Comparison of ENCODE assay signal across 18 mouse cellular contexts in the genomic region with DNA sequence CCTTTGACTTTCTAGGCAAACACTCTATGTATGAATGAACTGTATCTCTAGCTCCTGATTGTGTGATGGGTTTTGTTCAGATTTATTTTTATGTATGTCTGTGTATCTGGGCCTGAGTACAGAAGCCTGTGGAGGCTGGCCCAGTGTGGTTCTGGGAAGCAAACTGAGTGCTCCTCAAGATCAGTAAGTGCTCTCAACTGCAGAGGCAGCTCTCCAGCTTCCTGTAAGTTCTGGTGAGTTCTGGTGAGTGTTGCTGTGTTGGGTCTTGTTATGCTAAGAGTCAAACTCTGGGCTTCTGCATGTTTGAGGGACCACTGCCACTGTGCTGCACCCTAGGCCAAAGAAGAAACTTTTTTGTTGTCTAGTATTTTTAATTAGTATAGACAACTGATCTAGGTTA. TPM values are rescaled to one million over a fixed set of nuclear protein-coding genes. Genes with fewer than 3 reads are reported as not detected.
DNase-seq lines count a peak whose midpoint lies in the region; ATAC-seq and TF ChIP-seq lines count a peak whose summit lies in the region.
"Had no signal": no experiment of that assay in that cellular context is flagged by ENCODE, and none has a peak within 500 bp of the region (broad histone marks: within the 10 kb centered on the region; RNA-seq: fewer than 3 reads in every experiment).

No protein-coding gene starts in this region.

- no peaks in the 10 kb centered on the region for H3K9me3 ChIP-seq in heart, postnatal 0 days (replicated peaks; ENCODE audit: control insufficient read depth, low read length)
- H3K9me3 ChIP-seq in forebrain, embryonic 13.5 days (replicated peaks), result no peaks in the 10 kb centered on the region
- H3K9me3 ChIP-seq: embryonic facial prominence, embryonic 15.5 days; forebrain, embryonic 15.5 days; heart, embryonic 13.5 days had no signal

- TF ChIP-seq CTCF in heart, postnatal 0 days (IDR thresholded peaks at IDR 0.05; ENCODE audit: low read depth), result no peak
- TF ChIP-seq CTCF in lung, adult 2 months (IDR thresholded peaks at IDR 0.05; ENCODE audit: insufficient read depth, low read length), result no peak

- H3K4me3 ChIP-seq in heart, postnatal 0 days (ENCODE audit: low read depth, low read length), result no peak overlapping the region
- no peak overlapping the region for H3K4me3 ChIP-seq in lung, adult 2 months (replicated peaks; ENCODE audit: extremely low read depth, low read depth, low read length)
- no peak overlapping the region for H3K4me3 ChIP-seq in forebrain, embryonic 13.5 days
- H3K4me3 ChIP-seq: embryonic facial prominence, embryonic 15.5 days; erythroblast, embryonic 14.5 days; forebrain, embryonic 10.5 days; forebrain, embryonic 15.5 days; heart, embryonic 13.5 days; hindbrain, embryonic 13.5 days had no signal

- ATAC-seq in heart, postnatal 0 days (ENCODE audit: insufficient read depth, low read depth), result no peak
- ATAC-seq in forebrain, embryonic 13.5 days, result no peak
- ATAC-seq: forebrain, embryonic 15.5 days; hindbrain, postnatal 0 days had no signal

- H3K27me3 ChIP-seq in heart, postnatal 0 days (ENCODE audit: control insufficient read depth, insufficient read depth, low read length), result no peaks in the 10 kb centered on the region
- H3K27me3 ChIP-seq in forebrain, embryonic 13.5 days, result no peaks in the 10 kb centered on the region
- H3K27me3 ChIP-seq: embryonic facial prominence, embryonic 15.5 days; forebrain, embryonic 15.5 days; heart, embryonic 13.5 days; hindbrain, embryonic 13.5 days had no signal

- no peaks in the 10 kb centered on the region for H3K4me1 ChIP-seq in heart, postnatal 0 days (ENCODE audit: control insufficient read depth, insufficient read depth)
- H3K4me1 ChIP-seq in lung, adult 2 months (ENCODE audit: control insufficient read depth, insufficient read depth, low read length), result peaks cover 8% of the 10 kb centered on the region
- no peaks in the 10 kb centered on the region for H3K4me1 ChIP-seq in forebrain, embryonic 13.5 days
- H3K4me1 ChIP-seq: embryonic facial prominence, embryonic 15.5 days; forebrain, embryonic 10.5 days had no signal

- peaks cover 44% of the 10 kb centered on the region for H3K36me3 ChIP-seq in heart, postnatal 0 days (replicated peaks; ENCODE audit: control insufficient read depth, insufficient read depth, low read length)
- peaks cover 50% of the 10 kb centered on the region for H3K36me3 ChIP-seq in forebrain, embryonic 13.5 days (ENCODE audit: poor library complexity, severe bottlenecking)

- no peak overlapping the region for H3K27ac ChIP-seq in heart, postnatal 0 days (ENCODE audit: low read depth)
- no peak overlapping the region for H3K27ac ChIP-seq in forebrain, embryonic 13.5 days
- H3K27ac ChIP-seq: embryonic facial prominence, embryonic 15.5 days; forebrain, embryonic 10.5 days; forebrain, embryonic 15.5 days; heart, embryonic 13.5 days; hindbrain, embryonic 13.5 days; hindbrain, postnatal 0 days had no signal

- DNase-seq in heart, postnatal 0 days (ENCODE audit: low spot score), result no peak
- no peak for DNase-seq in heart, adult 11 months
- DNase-seq in lung, adult 2 months, result peak; percentile 61
- peak; percentile 43 for DNase-seq in lung, postnatal 10 days
- no peak for DNase-seq in ovary, adult 18-20 months (ENCODE audit: low spot score)
- DNase-seq: adrenal gland, adult 2 months; adrenal gland, postnatal 25 days; embryo, embryonic 11 days; gastrocnemius, postnatal 10 days; heart, postnatal 10 days had no signal

- no peak overlapping the region for H3K4me2 ChIP-seq in heart, postnatal 0 days (ENCODE audit: low read depth, low read length)
- no peak overlapping the region for H3K4me2 ChIP-seq in forebrain, embryonic 13.5 days
- H3K4me2 ChIP-seq: embryonic facial prominence, embryonic 15.5 days; forebrain, embryonic 15.5 days; heart, embryonic 13.5 days; hindbrain, embryonic 13.5 days had no signal

- 0 out of 2 replicates have a peak overlapping the region, but pooled peaks have one; percentile 33 for H3K9ac ChIP-seq in heart, postnatal 0 days (replicated peaks; ENCODE audit: low read depth, low read length)
- H3K9ac ChIP-seq in forebrain, embryonic 13.5 days, result no peak overlapping the region
- H3K9ac ChIP-seq: embryonic facial prominence, embryonic 15.5 days; forebrain, embryonic 15.5 days; heart, embryonic 13.5 days; hindbrain, embryonic 13.5 days had no signal

- TF ChIP-seq POLR2A in lung, adult 2 months (IDR thresholded peaks at IDR 0.05; ENCODE audit: borderline replicate concordance, extremely low read depth, low read depth, low read length), result no peak

- TF ChIP-seq EP300 in heart, postnatal 0 days (IDR thresholded peaks at IDR 0.05; ENCODE audit: low read depth), result no peak

RNA-seq across cellular contexts. Expression of gene Cyb5b, which starts 8.4 kb away (rescaled TPM):
- total RNA-seq in heart, postnatal 0 days (2014; rRNA removed; ENCODE audit: low replicate concordance), result 52.8 and 60.0 TPM in 2 replicates
- polyA plus RNA-seq in heart, postnatal 0 days (2015; fragmentation: Nextera tagmentation; extraction: Ambion mirVana), result 36.5 and 44.7 TPM in 2 replicates
- polyA plus RNA-seq in lung, adult 2 months (2012; rRNA removed), result 68.7 and 97.9 TPM in 2 replicates
- 102 and 115 TPM in 2 replicates for polyA plus RNA-seq in forebrain, embryonic 13.5 days (2015; fragmentation: Nextera tagmentation; extraction: Ambion mirVana)

Comparison
In these comparisons a context has a peak if more than half of its experiments do, and no peak if none do; other contexts are left out.
1. DNase-seq: peak in lung, adult 2 months (single experiment) and lung, postnatal 10 days (single experiment); none in heart, postnatal 0 days (single experiment), heart, adult 11 months (single experiment) and ovary, adult 18-20 months (single experiment).